Mouse (Mus musculus) hindbrain, embryonic 16.5 days (tissue): ENCODE measurements around the gene Zcchc24. TPM values are rescaled to one million over a fixed set of nuclear protein-coding genes. Genes with fewer than 3 reads are reported as not detected.

ENCODE experiments used
- ATAC-seq: fragments of 200-750 bp; cut with Nextera tagmentation; 2 replicates; pipeline ENCODE4 v1.8.0; 2017; ENCODE audit warnings: moderate TSS enrichment, moderate library complexity
- H3K27ac ChIP-seq: fragments of 300-500 bp; sonication (generic); 2 replicates; pipeline ENCODE4 v1.5.1; 2014; ENCODE audit warnings: low read depth, mild to moderate bottlenecking, control low read depth, low read length, moderate library complexity
- H3K27me3 ChIP-seq: fragments of 300-500 bp; sonication (generic); replicated peaks from 2 replicates; pipeline ENCODE4 v1.6.1; 2014; ENCODE audit warnings: low read length; ENCODE audit not compliant: control insufficient read depth, insufficient read depth
- H3K36me3 ChIP-seq: fragments of 300-500 bp; sonication (generic); 2 replicates; pipeline ENCODE4 v1.6.1; 2014; ENCODE audit warnings: mild to moderate bottlenecking, low read length, moderate library complexity, mixed read lengths; ENCODE audit not compliant: control insufficient read depth, insufficient read depth
- H3K4me1 ChIP-seq: fragments of 300-500 bp; sonication (generic); 2 replicates; pipeline ENCODE4 v1.6.1; 2014; ENCODE audit warnings: low read depth, low read length; ENCODE audit not compliant: control insufficient read depth, insufficient read depth
- H3K4me2 ChIP-seq: fragments of 300-500 bp; sonication (generic); 2 replicates; pipeline ENCODE4 v1.6.1; 2014; ENCODE audit warnings: mild to moderate bottlenecking, low read length, control low read depth, moderate library complexity
- H3K4me3 ChIP-seq: fragments of 300-500 bp; sonication (generic); 2 replicates; pipeline ENCODE4 v1.5.1; 2014; ENCODE audit warnings: mild to moderate bottlenecking, low read length, control low read depth, moderate library complexity
- H3K9ac ChIP-seq: fragments of 300-500 bp; sonication (generic); 2 replicates; pipeline ENCODE4 v1.6.1; 2014; ENCODE audit warnings: low read depth, mild to moderate bottlenecking, control low read depth, low read length, moderate library complexity
- H3K9me3 ChIP-seq: fragments of 300-500 bp; sonication (generic); 2 replicates; pipeline ENCODE4 v1.6.1; 2014; ENCODE audit warnings: mild to moderate bottlenecking, low read length, moderate library complexity; ENCODE audit not compliant: control insufficient read depth
- WGBS: fragments of 180-500 bp; shearing (Covaris S2); extraction: QIAGEN DNeasy Blood & Tissue Kit; methylation state at CpG from one replicate; pipeline ENCODE4 v1.1.7; 2014; 5-methylcytosine and 5-hydroxymethylcytosine counted together
- polyA plus RNA-seq: library from polyadenylated mRNA; unstranded; fragments of >200 nt; fragmentation: Nextera tagmentation; extraction: Ambion mirVana; gene quantifications from 2 replicates; pipeline ENCODE4 v1.2.1, GENCODE M21; 2015

Gene Zcchc24
- polyA plus RNA-seq, 1 experiment from 2014 or later, result 10.1 TPM

GRCm38 (mm10) chr14:25755541-25755940 lies 13.3 kb downstream of the Zcchc24 start:
- no peak overlapping the region for H3K27ac ChIP-seq
- no peak overlapping the region for H3K9ac ChIP-seq
- ATAC-seq, result no peak
- no peaks in the 10 kb centered on the region for H3K9me3 ChIP-seq
- no peaks in the 10 kb centered on the region for H3K27me3 ChIP-seq
- H3K4me2 ChIP-seq, result no peak overlapping the region
- H3K4me3 ChIP-seq, result no peak overlapping the region
- H3K4me1 ChIP-seq, result peaks cover 11% of the 10 kb centered on the region
- WGBS, result 39% methylated on average over 4 of the region's 4 CpGs
- no peaks in the 10 kb centered on the region for H3K36me3 ChIP-seq

- Histone ChIP-seq H3K4me3 (no peak overlapping the region), H3K9me3 (no peaks in the 10 kb centered on the region), H3K27me3 (no peaks in the 10 kb centered on the region), H3K4me2 (no peak overlapping the region), H3K9ac (no peak overlapping the region), H3K27ac (no peak overlapping the region), H3K4me1 (peaks cover 11% of the 10 kb centered on the region), H3K36me3 (no peaks in the 10 kb centered on the region)
- WGBS, result 45% methylated on average over 19 of the region's 19 CpGs
- ATAC-seq, result no peak
Measured at GRCm38 (mm10) chr14:25754531-25755484, 14.0 kb downstream of the Zcchc24 start.

DNA sequence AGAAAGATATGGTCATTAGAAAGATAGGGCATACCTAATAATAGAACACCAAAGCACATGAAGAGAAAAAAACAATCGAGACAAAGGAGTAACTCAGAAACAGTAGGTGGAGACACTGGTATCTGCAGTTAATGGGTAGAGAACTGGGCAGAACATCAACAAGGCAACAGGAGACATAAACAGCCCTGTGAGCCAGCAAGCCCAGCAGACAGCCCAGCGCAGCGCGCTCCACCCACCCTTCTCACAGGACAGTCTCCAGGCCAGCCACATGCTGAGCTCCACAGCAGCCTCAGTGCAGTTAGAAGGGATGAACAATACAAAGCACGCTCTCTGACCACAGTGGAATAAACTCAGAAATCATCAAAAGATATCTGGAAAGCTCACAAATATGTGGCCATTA lies 15.8 kb downstream of the Zcchc24 start:
- Histone ChIP-seq H3K4me2 (no peak overlapping the region), H3K9me3 (no peaks in the 10 kb centered on the region), H3K27me3 (no peaks in the 10 kb centered on the region), H3K4me3 (no peak overlapping the region), H3K27ac (no peak overlapping the region), H3K36me3 (no peaks in the 10 kb centered on the region), H3K4me1 (peaks cover 11% of the 10 kb centered on the region), H3K9ac (no peak overlapping the region)
- 22% methylated on average over 5 of the region's 5 CpGs for WGBS
- ATAC-seq, result peak; percentile 66; the same call in 1 of the 2 replicates

GRCm38 (mm10) chr14:25751067-25751466 lies 17.8 kb downstream of the Zcchc24 start:
- no peaks in the 10 kb centered on the region for H3K27me3 ChIP-seq
- H3K9ac ChIP-seq, result no peak overlapping the region
- no peak overlapping the region for H3K4me3 ChIP-seq
- peaks cover 11% of the 10 kb centered on the region for H3K4me1 ChIP-seq
- no peaks in the 10 kb centered on the region for H3K9me3 ChIP-seq
- no peak overlapping the region for H3K4me2 ChIP-seq
- no peaks in the 10 kb centered on the region for H3K36me3 ChIP-seq
- 85% methylated on average over 5 of the region's 5 CpGs for WGBS
- no peak for ATAC-seq
- H3K27ac ChIP-seq, result no peak overlapping the region

- H3K27me3 ChIP-seq, result no peaks in the 10 kb centered on the region
- H3K4me1 ChIP-seq, result peaks cover 11% of the 10 kb centered on the region
- no peaks in the 10 kb centered on the region for H3K9me3 ChIP-seq
- H3K27ac ChIP-seq, result no peak overlapping the region
- no peak for ATAC-seq
- H3K9ac ChIP-seq, result no peak overlapping the region
- H3K4me3 ChIP-seq, result no peak overlapping the region
- H3K4me2 ChIP-seq, result no peak overlapping the region
- 88% methylated on average over 2 of the region's 2 CpGs for WGBS
- no peaks in the 10 kb centered on the region for H3K36me3 ChIP-seq
Measured at GRCm38 (mm10) chr14:25750448-25751015, 18.3 kb downstream of the Zcchc24 start.

DNA sequence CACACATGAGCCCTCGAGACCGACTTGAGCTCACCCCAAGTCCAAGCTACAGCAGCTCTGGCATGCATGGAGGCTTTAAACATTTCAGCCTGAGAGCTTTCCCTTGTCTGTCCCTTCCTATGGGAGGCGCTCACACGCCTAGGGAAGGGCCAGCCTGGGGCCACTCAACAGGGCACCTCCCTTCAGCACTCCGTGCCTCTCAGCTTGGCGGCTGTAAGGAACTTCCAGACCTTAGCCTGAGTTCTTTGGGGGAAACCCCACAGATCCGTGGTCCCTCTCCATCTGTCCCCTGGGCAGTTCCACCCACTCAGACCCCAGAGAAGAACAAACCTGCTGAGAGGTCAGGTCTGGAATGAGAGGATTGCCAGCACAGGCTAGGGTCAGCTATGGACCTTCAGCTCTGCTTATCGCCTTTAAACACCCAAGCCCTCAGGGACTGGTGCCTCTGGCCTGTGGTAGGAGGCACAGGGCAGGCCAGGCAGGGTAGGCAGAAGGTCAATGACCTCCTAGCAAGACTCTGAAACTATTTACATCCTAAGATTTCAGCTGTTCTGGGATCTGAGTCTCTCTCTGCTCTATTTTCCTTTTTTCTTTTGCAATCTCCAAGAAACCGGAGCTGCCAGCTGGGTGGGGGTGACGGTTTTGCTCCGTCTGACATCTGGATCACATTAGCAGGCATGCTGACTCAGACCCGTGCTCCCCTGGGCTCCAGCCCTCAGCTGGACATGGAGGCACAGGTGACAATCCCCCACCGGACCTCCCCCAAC lies 19.5 kb downstream of the Zcchc24 start:
- peaks cover 3% of the 10 kb centered on the region; the same call in 1 of the 2 replicates for H3K4me1 ChIP-seq
- no peaks in the 10 kb centered on the region for H3K36me3 ChIP-seq
- no peak overlapping the region for H3K4me3 ChIP-seq
- 55% methylated on average over 13 of the region's 13 CpGs for WGBS
- no peaks in the 10 kb centered on the region for H3K27me3 ChIP-seq
- no peak overlapping the region for H3K27ac ChIP-seq
- H3K9ac ChIP-seq, result no peak overlapping the region
- no peak for ATAC-seq
- H3K4me2 ChIP-seq, result no peak overlapping the region
- H3K9me3 ChIP-seq, result no peaks in the 10 kb centered on the region

- Histone ChIP-seq H3K4me3 (no peak overlapping the region), H3K4me2 (no peak overlapping the region), H3K36me3 (no peaks in the 10 kb centered on the region), H3K27ac (no peak overlapping the region), H3K9ac (no peak overlapping the region), H3K27me3 (no peaks in the 10 kb centered on the region), H3K4me1 (no peaks in the 10 kb centered on the region), H3K9me3 (no peaks in the 10 kb centered on the region)
- 77% methylated on average over 6 of the region's 7 CpGs for WGBS
- ATAC-seq, result no peak
Measured at GRCm38 (mm10) chr14:25747996-25748756, 20.7 kb downstream of the Zcchc24 start.

DNA sequence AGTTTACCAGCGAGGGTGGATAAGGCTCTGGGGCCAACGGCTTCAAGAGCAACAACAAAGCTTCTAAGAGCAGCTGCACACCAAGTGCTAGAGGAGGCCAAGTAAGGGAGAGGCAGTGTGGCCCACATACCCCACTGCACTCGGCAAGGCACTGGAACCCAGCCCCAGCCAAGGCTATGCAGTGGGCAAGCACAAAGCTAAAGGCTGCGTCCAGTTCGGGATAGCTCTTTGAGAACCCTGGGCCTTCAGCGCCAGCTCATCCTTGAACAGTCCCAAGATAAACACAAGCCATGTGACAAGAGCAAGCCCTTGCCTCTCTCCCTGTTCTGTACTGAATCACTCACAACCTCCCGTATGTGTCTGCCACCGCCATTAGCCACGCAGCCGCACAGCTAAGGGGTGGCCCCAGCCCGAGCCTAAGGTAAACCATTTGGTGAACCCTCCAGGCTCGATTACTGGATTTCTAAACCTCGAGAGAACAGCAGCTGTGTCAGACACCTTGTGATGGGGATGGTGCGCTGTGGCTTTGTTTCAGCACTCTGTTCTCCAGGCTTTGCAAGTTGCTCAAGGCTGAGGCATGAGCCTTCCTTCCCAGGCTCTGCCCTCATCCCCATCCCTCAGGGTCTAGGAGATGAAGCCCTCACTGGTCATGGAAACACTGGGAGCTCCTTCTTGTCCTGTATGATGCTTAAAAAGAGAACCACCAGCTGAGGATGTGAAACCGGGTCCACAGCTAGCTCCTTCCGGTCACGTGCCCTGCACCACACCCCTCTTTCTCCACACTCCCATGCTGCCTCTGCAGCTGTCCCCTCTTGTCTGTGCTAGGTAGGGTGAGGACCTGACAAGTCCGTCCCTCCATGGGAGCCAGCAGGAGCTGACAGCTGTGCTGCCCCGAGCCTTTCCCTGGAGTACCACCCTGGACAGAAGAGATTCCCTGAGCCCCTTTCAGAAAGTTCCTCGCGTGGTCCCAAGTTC lies 21.6 kb downstream of the Zcchc24 start:
- Histone ChIP-seq H3K27me3 (no peaks in the 10 kb centered on the region), H3K9ac (no peak overlapping the region), H3K9me3 (no peaks in the 10 kb centered on the region), H3K27ac (no peak overlapping the region), H3K4me2 (no peak overlapping the region), H3K36me3 (no peaks in the 10 kb centered on the region), H3K4me1 (no peaks in the 10 kb centered on the region), H3K4me3 (no peak overlapping the region)
- 84% methylated on average over 21 of the region's 21 CpGs for WGBS
- no peak for ATAC-seq
